Mouse (Mus musculus) stomach, embryonic 16.5 days (tissue): ENCODE measurements around the gene Shf. TPM values are rescaled to one million over a fixed set of nuclear protein-coding genes. Genes with fewer than 3 reads are reported as not detected.
A peak's percentile ranks its signal among the peaks of the same experiment; 100 is the strongest.
"Not testable (repeated sequence)": the region's sequence is repeated elsewhere in the genome, so short reads cannot be mapped to it uniquely, and the experiment has no call there.

ENCODE experiments used
- ATAC-seq: fragments of 200-750 bp; cut with Nextera tagmentation; 2 replicates; pipeline ENCODE4 v1.8.0; 2017; ENCODE audit warnings: moderate number of reproducible peaks, moderate TSS enrichment; ENCODE audit not compliant: insufficient read depth, low FRiP score
- H3K27ac ChIP-seq: fragments of 300-500 bp; sonication (generic); 2 replicates; pipeline ENCODE4 v1.5.1; 2014; ENCODE audit warnings: low read length
- H3K27me3 ChIP-seq: fragments of 300-500 bp; sonication (generic); 2 replicates; pipeline ENCODE4 v1.6.1; 2014; ENCODE audit warnings: low read length, control low read depth, mixed read lengths; ENCODE audit not compliant: control insufficient read depth, insufficient read depth
- H3K36me3 ChIP-seq: fragments of 300-500 bp; sonication (generic); 2 replicates; pipeline ENCODE4 v1.6.1; 2014; ENCODE audit warnings: low read length; ENCODE audit not compliant: control insufficient read depth, insufficient read depth
- H3K4me1 ChIP-seq: fragments of 300-500 bp; sonication (generic); 2 replicates; pipeline ENCODE4 v1.6.1; 2014; ENCODE audit warnings: low read length, control low read depth, mixed read lengths; ENCODE audit not compliant: control insufficient read depth, insufficient read depth
- H3K4me2 ChIP-seq: fragments of 300-500 bp; sonication (generic); 2 replicates; pipeline ENCODE4 v1.6.1; 2014; ENCODE audit warnings: low read depth, low read length, mixed read lengths
- H3K4me3 ChIP-seq: fragments of 300-500 bp; sonication (generic); replicated peaks from 2 replicates; pipeline ENCODE4 v1.5.1; 2014; ENCODE audit warnings: mild to moderate bottlenecking, low read length
- H3K9ac ChIP-seq: fragments of 300-500 bp; sonication (generic); 2 replicates; pipeline ENCODE4 v1.6.1; 2014; ENCODE audit warnings: low read length
- H3K9me3 ChIP-seq: fragments of 300-500 bp; sonication (generic); replicated peaks from 2 replicates; pipeline ENCODE4 v1.6.1; 2016; ENCODE audit warnings: low read length, control low read depth; ENCODE audit not compliant: control insufficient read depth
- WGBS: fragments of 180-500 bp; shearing (Covaris S2); extraction: QIAGEN DNeasy Blood & Tissue Kit; methylation state at CpG from one replicate; pipeline ENCODE4 v1.1.7; 2014; 5-methylcytosine and 5-hydroxymethylcytosine counted together
- polyA plus RNA-seq: library from polyadenylated mRNA; unstranded; fragments of >200 nt; fragmentation: Nextera tagmentation; extraction: Ambion mirVana; gene quantifications from 2 replicates; pipeline ENCODE4 v1.2.1, GENCODE M21; 2015

The Shf gene
- polyA plus RNA-seq, 1 experiment from 2014 or later = 2.5 TPM

DNA sequence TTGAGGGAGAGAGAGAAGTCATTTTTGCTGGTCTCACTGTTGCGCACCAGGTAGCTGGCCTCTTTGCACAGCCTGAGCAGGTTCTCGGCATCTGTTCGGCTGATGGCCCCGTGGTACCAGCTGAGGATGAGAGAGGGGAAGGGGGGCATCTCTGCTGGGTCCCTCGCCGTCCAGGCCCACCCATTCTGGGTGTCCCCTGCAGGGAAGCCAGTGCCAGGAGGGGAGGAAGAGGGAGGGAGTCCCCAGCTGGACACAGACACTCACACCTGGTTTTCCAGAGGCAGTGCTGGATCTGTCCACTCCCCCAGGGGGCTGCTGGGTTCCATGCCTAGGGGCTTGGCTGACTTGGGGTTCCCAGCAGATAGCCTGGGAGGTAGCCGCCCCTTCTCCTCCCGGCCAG, 15.2 kb downstream of the Shf start:
- H3K27me3 ChIP-seq = no peaks in the 10 kb centered on the region
- H3K4me2 ChIP-seq = no peak overlapping the region
- H3K4me1 ChIP-seq = peaks cover 15% of the 10 kb centered on the region
- H3K36me3 ChIP-seq = no peaks in the 10 kb centered on the region
- WGBS = 77% methylated on average over 8 of the region's 8 CpGs
- no peak overlapping the region for H3K9ac ChIP-seq
- no peak for ATAC-seq
- H3K27ac ChIP-seq = no peak overlapping the region
- no peaks in the 10 kb centered on the region for H3K9me3 ChIP-seq
- H3K4me3 ChIP-seq = no peak overlapping the region

DNA sequence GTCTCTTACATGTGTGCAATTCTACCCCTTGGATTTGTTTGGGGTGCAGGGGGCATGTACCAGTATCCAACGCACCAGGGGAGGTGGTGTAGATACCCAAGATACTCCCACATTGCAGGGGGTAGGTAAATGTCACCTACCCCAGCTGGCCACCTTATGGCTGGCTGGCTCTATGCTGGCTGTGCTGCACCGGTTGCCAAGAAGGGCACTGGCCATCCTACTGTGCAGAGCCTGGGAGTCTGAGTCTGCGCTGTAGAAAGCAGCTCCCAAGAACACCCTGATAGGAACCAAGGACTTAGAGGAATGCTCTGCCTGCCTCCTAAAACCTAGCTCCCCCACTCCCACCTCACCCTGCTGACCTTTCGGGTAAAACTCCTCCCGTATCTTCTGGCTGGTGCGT, 16.0 kb downstream of the Shf start:
- Histone ChIP-seq H3K4me1 (peaks cover 17% of the 10 kb centered on the region), H3K9me3 (no peaks in the 10 kb centered on the region), H3K9ac (no peak overlapping the region), H3K4me3 (no peak overlapping the region), H3K27ac (no peak overlapping the region), H3K27me3 (no peaks in the 10 kb centered on the region), H3K4me2 (no peak overlapping the region), H3K36me3 (no peaks in the 10 kb centered on the region)
- no peak for ATAC-seq
- 79% methylated on average over 6 of the region's 6 CpGs for WGBS

DNA sequence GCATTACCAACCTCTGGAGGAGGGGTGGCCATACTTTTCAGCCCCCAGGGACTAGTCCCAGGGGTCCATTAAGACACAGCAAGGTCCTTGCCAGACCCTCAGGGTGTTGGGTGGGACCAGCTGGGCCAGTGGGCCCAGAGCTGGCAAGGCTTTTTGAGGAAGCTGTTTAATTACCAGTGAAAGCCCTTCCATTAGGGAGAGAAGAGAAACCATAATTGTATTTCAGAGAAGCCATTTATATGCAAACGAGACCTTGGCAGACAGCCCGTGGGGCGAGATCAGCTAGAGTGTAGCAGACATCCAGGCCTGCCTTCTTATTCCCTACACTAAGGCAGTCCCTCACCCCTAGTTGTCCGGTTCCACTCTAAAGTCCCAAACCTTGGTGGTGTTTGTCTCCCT, 17.0 kb downstream of the Shf start:
- Histone ChIP-seq H3K9ac (0 out of 2 replicates have a peak overlapping the region, but pooled peaks have one; percentile 18), H3K4me3 (no peak overlapping the region), H3K27me3 (no peaks in the 10 kb centered on the region), H3K4me1 (peaks cover 19% of the 10 kb centered on the region), H3K9me3 (no peaks in the 10 kb centered on the region), H3K4me2 (no peak overlapping the region), H3K36me3 (no peaks in the 10 kb centered on the region), H3K27ac (peak overlapping the region; percentile 67)
- ATAC-seq = no peak
- 57% methylated on average over 4 of the region's 4 CpGs for WGBS

DNA sequence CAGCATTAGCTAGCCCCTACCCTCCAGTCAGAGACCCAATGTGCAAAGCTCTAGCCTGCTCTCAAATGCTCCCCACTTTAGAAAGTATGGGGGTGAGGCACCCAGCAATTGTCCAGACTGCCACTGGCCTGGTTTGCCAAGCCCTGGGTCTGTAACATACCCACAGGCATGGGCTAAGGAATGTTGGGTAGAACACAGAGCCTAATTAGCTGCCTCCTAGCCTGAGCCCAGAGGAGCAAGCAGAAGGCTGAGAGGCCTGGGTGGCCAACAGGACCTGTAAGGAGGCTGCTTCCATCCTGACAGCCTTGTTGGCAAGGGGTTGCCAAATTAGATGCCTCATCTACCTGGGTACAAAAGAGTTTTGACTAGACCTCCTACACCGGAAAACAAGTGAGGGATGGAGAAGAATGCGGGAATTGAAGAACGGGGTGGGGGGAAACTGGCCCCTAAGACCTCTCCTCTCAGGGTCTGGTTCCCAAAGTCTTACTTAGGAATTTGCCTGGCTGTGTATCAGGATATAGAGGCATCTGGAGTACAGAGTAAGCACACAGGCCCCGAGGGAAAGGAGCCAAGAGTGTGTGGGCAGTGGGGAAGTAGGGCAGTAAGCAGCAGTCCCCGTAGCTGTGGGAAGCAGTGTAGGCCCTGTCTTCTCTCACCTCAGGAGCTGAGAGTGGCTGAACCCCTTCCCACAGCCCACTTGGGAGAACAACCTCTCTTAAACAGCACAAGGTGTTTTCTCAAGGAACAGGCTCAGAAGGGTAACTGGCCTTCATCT, 17.6 kb downstream of the Shf start:
- no peaks in the 10 kb centered on the region for H3K36me3 ChIP-seq
- H3K27ac ChIP-seq = peak overlapping the region; percentile 67
- H3K4me1 ChIP-seq = peaks cover 19% of the 10 kb centered on the region
- no peak for ATAC-seq
- H3K4me2 ChIP-seq = no peak overlapping the region
- no peaks in the 10 kb centered on the region for H3K27me3 ChIP-seq
- WGBS = 67% methylated on average over 5 of the region's 5 CpGs
- H3K9ac ChIP-seq = no peak overlapping the region
- no peak overlapping the region for H3K4me3 ChIP-seq
- no peaks in the 10 kb centered on the region for H3K9me3 ChIP-seq

DNA sequence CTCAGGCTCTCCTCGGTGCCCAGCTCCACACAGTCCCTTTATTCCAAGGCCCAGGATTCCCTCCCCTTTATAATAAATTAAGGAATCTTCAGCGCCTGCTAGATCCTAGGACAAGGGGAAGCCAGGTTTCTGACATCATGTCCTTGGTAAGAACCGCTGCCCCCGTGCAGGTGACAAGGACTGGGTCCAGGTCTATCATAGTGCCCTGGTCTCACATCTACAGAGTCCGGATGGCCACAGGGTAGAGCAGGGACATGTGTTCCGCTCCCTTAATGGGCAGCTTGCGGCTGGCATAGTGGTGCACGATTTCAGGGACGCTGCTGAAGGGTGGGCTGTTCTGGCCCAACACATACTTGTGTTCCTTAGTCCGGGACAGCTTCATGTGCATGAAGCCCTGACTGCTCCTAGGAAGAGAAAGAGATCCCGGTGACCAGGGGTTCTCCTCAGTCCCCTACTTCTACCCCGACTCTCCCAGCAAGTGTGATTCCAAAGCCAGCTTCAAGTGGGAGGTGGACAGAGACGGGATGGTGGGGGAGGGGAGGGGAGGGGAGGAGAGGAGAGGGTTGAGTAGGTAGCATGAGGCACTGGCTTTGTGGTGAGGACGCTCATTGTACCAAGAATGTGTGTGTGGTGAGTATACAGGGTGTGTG, 19.7 kb downstream of the Shf start:
- WGBS = 13% methylated on average over 14 of the region's 14 CpGs
- Histone ChIP-seq H3K4me1 (peaks cover 19% of the 10 kb centered on the region), H3K9me3 (no peaks in the 10 kb centered on the region), H3K27me3 (no peaks in the 10 kb centered on the region), H3K27ac (peak overlapping the region; percentile 99), H3K4me2 (peak overlapping the region; percentile 84), H3K36me3 (no peaks in the 10 kb centered on the region), H3K4me3 (peak overlapping the region; percentile 66), H3K9ac (peak overlapping the region; percentile 87)
- ATAC-seq = peak; percentile 18

DNA sequence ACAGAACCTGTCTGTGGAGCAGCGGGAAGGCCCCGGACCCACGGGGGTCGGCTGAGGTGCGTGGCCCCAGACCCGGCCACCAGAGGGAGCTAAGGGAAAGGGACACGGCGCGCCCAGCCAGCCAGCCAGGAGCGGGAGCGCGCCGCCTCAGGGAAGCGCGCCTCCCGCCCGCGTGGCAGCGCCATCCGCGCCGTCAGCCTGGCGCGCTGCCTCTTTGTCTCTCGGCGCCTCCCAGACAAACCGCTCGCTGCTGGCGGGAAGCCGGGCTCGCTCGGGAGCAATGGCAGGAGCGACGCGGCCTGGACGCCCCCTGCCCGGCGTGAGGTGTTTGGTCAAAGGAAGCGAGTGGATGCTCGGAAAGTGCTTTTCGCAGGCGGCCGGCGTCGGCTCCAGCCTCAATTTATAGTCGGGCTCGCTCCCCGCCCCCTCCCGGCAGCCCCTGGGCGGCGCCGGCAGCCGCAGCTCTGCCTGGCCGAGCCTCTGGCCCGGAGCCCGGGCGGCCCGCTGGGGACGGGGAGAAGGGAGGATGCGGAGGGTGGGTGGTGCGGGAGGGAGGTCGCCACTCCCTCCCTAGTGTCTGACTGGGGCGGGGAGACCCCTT, 20.3 kb downstream of the Shf start:
- Histone ChIP-seq H3K27ac (peak overlapping the region; percentile 99), H3K36me3 (no peaks in the 10 kb centered on the region), H3K9ac (peak overlapping the region; percentile 87), H3K4me2 (peak overlapping the region; percentile 84), H3K4me1 (peaks cover 19% of the 10 kb centered on the region), H3K27me3 (no peaks in the 10 kb centered on the region), H3K4me3 (peak overlapping the region; percentile 66), H3K9me3 (no peaks in the 10 kb centered on the region)
- peak; percentile 88 for ATAC-seq
- under 1% methylated on average over 56 of the region's 63 CpGs for WGBS

DNA sequence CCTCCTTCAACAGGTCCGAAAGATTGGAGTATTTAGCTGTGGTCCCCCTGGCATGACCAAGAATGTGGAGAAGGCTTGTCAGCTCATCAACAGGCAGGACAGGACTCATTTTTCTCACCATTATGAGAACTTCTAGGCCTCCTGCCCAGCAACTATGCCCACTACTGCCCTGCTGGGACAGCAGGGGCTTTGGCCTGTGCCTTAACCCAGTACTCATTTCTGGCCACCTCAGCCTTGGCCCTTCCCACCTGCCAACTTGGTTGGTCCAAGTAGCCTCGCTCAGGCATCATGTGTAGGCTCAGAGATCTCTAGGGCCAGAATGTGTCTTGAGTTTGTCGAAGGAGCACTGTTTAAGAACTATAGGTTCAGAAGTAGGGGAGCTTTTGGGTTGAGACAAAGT, 21.7 kb downstream of the Shf start:
- Histone ChIP-seq H3K4me2 (no peak overlapping the region), H3K27ac (no peak overlapping the region), H3K4me1 (peaks cover 17% of the 10 kb centered on the region), H3K9ac (no peak overlapping the region), H3K36me3 (no peaks in the 10 kb centered on the region), H3K9me3 (no peaks in the 10 kb centered on the region), H3K4me3 (no peak overlapping the region), H3K27me3 (no peaks in the 10 kb centered on the region)
- 90% methylated on average over 3 of the region's 3 CpGs for WGBS
- no peak for ATAC-seq

DNA sequence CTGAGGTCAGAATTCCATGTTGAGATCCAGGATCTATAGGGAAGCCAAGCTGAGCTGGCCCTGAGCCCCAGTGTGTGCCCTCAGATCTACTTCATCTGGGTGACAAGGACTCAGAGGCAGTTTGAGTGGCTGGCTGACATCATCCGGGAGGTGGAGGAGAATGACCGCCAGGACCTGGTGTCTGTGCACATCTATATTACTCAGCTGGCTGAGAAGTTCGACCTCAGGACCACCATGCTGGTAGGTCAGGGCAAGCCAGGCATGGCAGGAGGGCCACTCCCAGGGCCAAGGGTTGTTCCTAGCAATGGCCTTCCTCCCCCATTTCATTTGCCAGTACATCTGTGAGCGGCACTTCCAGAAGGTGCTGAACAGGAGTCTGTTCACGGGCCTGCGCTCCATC, 22.8 kb downstream of the Shf start:
- not testable (repeated sequence) for H3K9me3 ChIP-seq, H3K36me3 ChIP-seq, ATAC-seq, H3K9ac ChIP-seq, H3K27me3 ChIP-seq, H3K4me2 ChIP-seq, H3K4me3 ChIP-seq
- 86% methylated on average over 6 of the region's 6 CpGs for WGBS
- Histone ChIP-seq H3K4me1 (peaks cover 12% of the 10 kb centered on the region), H3K27ac (peak overlapping the region; percentile 90)
